Mouse (Mus musculus): ENCODE measurements at regions not wholly inside any gene's neighbourhood (a gene's known extent, or its start where the extent isn't known, plus 50 kb on each side); places are given as distances from the start of the nearest gene placed in this dataset.
"Not testable (repeated sequence)": the region's sequence is repeated elsewhere in the genome, so short reads cannot be mapped to it uniquely, and the experiment has no call there.

DNA sequence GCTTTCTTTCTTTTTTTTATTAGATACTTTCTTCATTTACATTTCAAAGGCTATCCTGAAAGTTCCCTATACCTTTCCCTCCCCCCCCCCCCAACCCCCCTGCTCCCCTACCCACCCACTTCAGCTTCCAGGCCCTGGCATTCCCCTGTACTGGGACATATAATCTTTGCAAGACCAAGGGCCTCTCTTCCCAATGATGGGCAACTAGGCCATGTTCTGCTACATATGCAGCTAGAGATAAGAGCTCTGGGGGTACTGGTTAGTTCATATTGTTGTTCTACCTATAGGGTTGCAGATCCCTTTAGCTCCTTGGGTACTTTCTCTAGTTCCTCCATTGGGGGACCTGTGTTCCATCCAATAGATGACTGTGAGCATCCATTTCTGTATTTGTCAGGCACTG, 55.6 kb upstream of the Slc1a3 start:
- not testable (repeated sequence) for DNase-seq

DNA sequence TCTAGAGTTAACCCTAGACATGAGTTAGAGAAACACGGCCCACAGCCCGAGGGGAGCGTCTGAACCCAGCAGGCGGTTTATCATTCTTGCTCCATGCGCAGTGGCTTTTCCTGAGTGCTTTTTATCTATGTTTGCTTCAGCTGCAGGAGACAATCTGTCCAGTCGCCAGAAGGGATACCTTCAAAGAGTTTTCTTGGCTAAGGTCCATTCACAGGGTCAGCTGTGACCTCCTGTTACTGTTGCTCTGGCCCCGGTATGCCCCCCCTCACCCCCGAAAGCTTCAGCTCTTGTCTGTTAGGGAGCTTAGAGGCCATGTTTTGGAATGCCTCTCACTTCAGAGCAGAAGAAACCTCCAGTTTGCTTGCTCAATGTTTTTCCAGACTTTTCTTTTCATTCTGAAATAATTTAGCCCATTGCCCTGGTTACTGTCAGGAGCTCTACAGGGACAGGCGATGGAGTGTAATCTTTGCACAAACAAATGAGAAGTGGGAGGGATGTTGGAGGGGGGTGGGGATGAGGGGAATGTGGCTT, 51.2 kb upstream of the Slc1a3 start:
- DNase-seq: no peak

DNA sequence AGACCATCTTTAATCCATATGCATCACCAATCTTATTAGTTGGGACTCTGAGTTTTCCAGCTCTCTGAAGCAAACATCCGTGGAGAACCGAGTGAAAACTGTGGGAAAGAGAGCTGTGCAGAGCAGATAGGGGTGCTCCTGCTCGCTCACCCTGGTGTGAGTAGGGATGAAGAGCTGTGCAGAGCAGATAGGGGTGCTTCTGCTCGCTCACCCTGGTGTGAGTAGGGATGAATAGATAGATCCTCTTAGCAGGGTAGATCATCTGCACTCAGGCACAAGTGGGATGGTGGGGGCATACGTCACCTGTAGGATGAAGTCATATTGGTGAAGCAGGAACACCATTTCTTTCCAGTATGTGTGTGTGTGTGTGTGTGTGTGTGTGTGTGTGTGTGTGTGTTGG, 50.6 kb upstream of the Slc1a3 start:
- no peak for DNase-seq

All from kidney, postnatal 25 days (tissue).